Mouse (Mus musculus): ENCODE results near the gene Olfr419. TPM values are rescaled to one million over a fixed set of nuclear protein-coding genes. Genes with fewer than 3 reads are reported as not detected.

The Olfr419 gene
- polyA plus RNA-seq, 1 experiment from 2014 or later = not detected

GRCm38 (mm10) chr1:174204699-174205098 lies 47.2 kb downstream of the Olfr419 start:
- no peak overlapping the region for H3K27ac ChIP-seq
- H3K9ac ChIP-seq = no peak overlapping the region
- H3K27me3 ChIP-seq = no peaks in the 10 kb centered on the region
- H3K36me3 ChIP-seq = no peaks in the 10 kb centered on the region
- no peaks in the 10 kb centered on the region for H3K9me3 ChIP-seq (replicated peaks)
- H3K4me2 ChIP-seq = no peak overlapping the region
- 56% methylated on average over 7 of the region's 7 CpGs for WGBS
- no peak overlapping the region for H3K4me3 ChIP-seq
- no peak for ATAC-seq (replicated peaks; ENCODE audit: insufficient number of reproducible peaks, insufficient read depth, low FRiP score, low read depth)
- H3K4me1 ChIP-seq (replicated peaks) = no peaks in the 10 kb centered on the region

Other genes starting within 250 kb of the Olfr419 start
- gene Ifi205, start 220.3 kb downstream of the Olfr419 start, polyA plus RNA-seq (2015; fragmentation: Nextera tagmentation; extraction: Ambion mirVana) = 0.77 and 1.2 TPM in 2 replicates
- gene Olfr433, start 211.4 kb downstream of the Olfr419 start, polyA plus RNA-seq (2015; fragmentation: Nextera tagmentation; extraction: Ambion mirVana) = not detected in 2 replicates
- gene Olfr432, start 202.9 kb downstream of the Olfr419 start, polyA plus RNA-seq (2015; fragmentation: Nextera tagmentation; extraction: Ambion mirVana) = not detected in 2 replicates
- gene Olfr430, start 185.5 kb downstream of the Olfr419 start, polyA plus RNA-seq (2015; fragmentation: Nextera tagmentation; extraction: Ambion mirVana) = not detected in 2 replicates
- not detected in 2 replicates for gene Olfr429, start 167.7 kb downstream of the Olfr419 start, polyA plus RNA-seq (2015; fragmentation: Nextera tagmentation; extraction: Ambion mirVana)
- not detected in 2 replicates for gene Olfr427, start 155.2 kb downstream of the Olfr419 start, polyA plus RNA-seq (2015; fragmentation: Nextera tagmentation; extraction: Ambion mirVana)
- not detected in 2 replicates for gene Olfr231, start 130.9 kb downstream of the Olfr419 start, polyA plus RNA-seq (2015; fragmentation: Nextera tagmentation; extraction: Ambion mirVana)
- gene Olfr424, start 120.5 kb downstream of the Olfr419 start, polyA plus RNA-seq (2015; fragmentation: Nextera tagmentation; extraction: Ambion mirVana) = not detected in 2 replicates
- 0.18 TPM in 1 of 2 replicates, not detected in the other for gene Olfr420, start 96.4 kb downstream of the Olfr419 start, polyA plus RNA-seq (2015; fragmentation: Nextera tagmentation; extraction: Ambion mirVana)
- gene Spta1, start 79.3 kb downstream of the Olfr419 start, polyA plus RNA-seq (2015; fragmentation: Nextera tagmentation; extraction: Ambion mirVana) = 1.7 and 2.2 TPM in 2 replicates
- not detected in 2 replicates for gene Mptx1, start 78.5 kb upstream of the Olfr419 start, polyA plus RNA-seq (2015; fragmentation: Nextera tagmentation; extraction: Ambion mirVana)
- gene Olfr417, start 113.1 kb upstream of the Olfr419 start, polyA plus RNA-seq (2015; fragmentation: Nextera tagmentation; extraction: Ambion mirVana) = not detected in 2 replicates
- not detected in 2 replicates for gene Olfr248, start 139.0 kb upstream of the Olfr419 start, polyA plus RNA-seq (2015; fragmentation: Nextera tagmentation; extraction: Ambion mirVana)
- gene Olfr414, start 172.0 kb upstream of the Olfr419 start, polyA plus RNA-seq (2015; fragmentation: Nextera tagmentation; extraction: Ambion mirVana) = not detected in 2 replicates
- gene Olfr220, start 190.0 kb upstream of the Olfr419 start, polyA plus RNA-seq (2015; fragmentation: Nextera tagmentation; extraction: Ambion mirVana) = not detected in 2 replicates
- gene Fmn2, start 249.8 kb upstream of the Olfr419 start, polyA plus RNA-seq (2015; fragmentation: Nextera tagmentation; extraction: Ambion mirVana) = 0.34 TPM in 2 replicates